Mouse (Mus musculus): ENCODE data around the gene Smarcd1.
A peak's percentile ranks its signal among the peaks of the same experiment; 100 is the strongest.

Smarcd1 gene

DNA sequence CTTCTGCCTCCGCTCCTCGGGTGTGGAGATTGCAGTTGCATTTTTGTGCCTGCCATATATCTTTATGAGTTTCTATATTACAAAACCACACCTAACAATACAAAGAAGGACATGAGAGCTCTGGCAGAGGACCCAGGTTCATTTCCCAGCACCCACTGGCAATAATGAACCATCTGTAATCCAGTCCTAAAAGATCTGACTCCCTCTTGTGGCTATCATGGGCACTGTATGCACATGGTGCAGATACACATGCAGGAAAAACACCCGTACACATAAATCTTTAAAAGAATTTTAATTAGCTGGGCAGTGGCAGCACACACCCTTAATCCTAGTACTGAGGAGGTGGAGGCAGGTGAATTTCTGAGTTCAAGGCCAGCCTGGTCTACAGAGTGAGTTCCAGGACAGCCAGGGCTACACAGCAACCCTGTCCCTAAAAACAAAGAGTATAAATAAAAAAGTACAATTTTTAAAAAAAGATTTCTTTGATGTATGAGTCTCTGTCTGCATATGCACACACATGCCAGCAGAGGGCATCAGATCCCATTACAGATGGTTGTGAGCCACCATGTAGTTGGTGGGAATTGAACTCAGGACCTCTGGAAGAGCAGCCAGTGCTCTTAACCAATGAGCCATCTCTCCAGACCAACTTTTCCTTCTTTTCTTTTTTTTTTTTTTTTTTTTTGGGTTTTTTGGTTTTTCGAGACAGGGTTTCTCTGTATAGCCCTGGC lies 27.3 kb downstream of the Smarcd1 start:
- peak in 1 of 2 experiments; percentile 11 for DNase-seq (ENCODE audit: inconsistent age in 2 of 2, low spot score in 1 of 2)

- no peak for DNase-seq (ENCODE audit: inconsistent age in 2 of 2, low spot score in 1 of 2)
Measured at GRCm38 (mm10) chr15:99731167-99731566, 29.2 kb downstream of the Smarcd1 start.

DNA sequence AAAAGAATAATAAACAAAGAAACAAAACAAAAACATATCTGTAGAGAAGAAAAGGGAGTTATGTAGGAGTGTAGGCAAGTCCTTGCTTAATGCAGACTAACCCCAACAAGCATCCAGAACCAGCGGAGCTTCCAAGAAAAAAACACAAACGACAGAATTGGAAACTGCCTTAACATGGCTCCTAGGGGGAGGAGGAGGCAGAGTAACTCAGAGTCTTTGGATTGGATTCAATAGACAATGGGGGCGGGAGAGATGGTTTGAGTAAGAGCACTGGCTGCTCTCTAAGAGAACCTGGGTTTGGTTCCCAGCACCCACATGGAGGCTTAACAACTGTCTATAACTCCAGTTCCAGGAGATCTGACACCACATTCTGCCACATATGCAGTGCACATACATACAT lies 29.7 kb downstream of the Smarcd1 start:
- DNase-seq (ENCODE audit: inconsistent age in 2 of 2, low spot score in 1 of 2) = no peak

DNA sequence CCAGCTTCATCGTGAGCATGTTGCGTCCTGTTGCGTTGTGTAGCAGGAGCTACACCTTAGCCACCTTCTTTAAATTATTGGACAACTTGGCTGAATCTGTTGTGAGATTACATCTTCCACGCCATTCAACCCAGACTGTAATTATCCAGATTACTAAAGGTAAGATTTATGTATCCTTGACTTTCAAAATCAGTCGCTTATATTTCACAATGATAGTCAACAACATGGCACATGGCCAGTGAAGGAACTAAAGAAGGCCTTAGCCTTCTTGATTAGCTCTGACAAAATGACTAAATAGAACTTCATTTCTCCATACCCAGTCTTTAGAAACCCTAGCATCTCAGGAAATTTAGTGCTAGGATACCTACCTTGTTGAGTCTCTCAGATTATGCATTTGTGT lies 31.3 kb downstream of the Smarcd1 start:
- peak in 1 of 2 experiments; percentile 84 for DNase-seq (ENCODE audit: inconsistent age in 2 of 2, low spot score in 1 of 2)

DNA sequence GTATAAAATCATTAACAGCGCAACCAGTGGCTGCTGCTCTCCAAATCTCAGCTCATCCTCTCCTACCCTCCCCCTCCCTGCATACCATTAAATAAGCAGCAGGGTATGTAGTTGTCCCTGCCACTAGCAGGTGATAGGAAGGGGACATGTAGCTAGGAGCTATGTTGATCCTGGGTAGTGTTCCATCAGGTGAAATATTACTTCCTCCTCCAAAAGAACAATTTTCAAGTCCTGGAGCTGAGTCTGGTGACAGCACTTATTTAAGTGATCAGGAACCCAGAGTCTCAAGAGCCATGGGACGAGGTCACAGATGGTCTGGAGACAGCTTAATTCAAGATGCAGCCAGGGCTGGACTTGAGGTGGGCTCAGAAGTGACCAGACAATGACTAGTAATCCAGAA lies 33.7 kb downstream of the Smarcd1 start:
- DNase-seq (ENCODE audit: inconsistent age in 2 of 2, low spot score in 1 of 2) = peak; percentile 100

GRCm38 (mm10) chr15:99736675-99737074 lies 34.7 kb downstream of the Smarcd1 start:
- DNase-seq (ENCODE audit: inconsistent age in 2 of 2, low spot score in 1 of 2) = no peak

DNA sequence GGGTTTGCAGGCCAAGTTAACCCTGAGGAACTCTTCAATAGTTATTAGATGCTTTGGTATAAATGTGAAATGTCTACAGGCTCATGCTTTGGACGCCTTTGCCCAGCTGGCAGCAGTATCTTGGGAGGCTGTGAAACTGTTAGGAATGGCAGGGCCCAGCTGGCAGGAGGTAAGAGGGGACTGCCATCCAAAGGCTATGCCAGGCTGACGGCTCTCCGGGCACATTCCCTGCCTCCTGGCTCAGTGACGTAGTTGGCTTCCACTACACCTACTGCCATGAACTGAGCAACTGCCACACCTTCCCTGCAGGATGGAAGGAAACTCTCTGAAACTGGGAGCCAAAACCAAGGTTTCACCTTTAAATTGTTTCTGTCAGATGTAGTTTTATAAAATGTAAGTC lies 38.3 kb downstream of the Smarcd1 start:
- no peak for DNase-seq (ENCODE audit: inconsistent age in 2 of 2, low spot score in 1 of 2)

- DNase-seq (ENCODE audit: inconsistent age in 2 of 2, low spot score in 1 of 2) = no peak
Measured at GRCm38 (mm10) chr15:99754204-99754603, 52.3 kb downstream of the Smarcd1 start.

Data from adrenal gland, adult (tissue).